Mouse (Mus musculus): ENCODE results near the gene Irgm2.
"Not testable (repeated sequence)": the region's sequence is repeated elsewhere in the genome, so short reads cannot be mapped to it uniquely, and the experiment has no call there.

The Irgm2 gene

GRCm38 (mm10) chr11:58213673-58214342 lies 14.4 kb downstream of the Irgm2 start:
- no peak for DNase-seq (ENCODE audit: low read depth, low spot score)

- no peak for DNase-seq (ENCODE audit: low read depth, low spot score)
These were observed 15.1 kb downstream of the Irgm2 start for GRCm38 (mm10) chr11:58214391-58215048.

GRCm38 (mm10) chr11:58215049-58215430 lies 15.6 kb downstream of the Irgm2 start:
- DNase-seq (ENCODE audit: low read depth, low spot score), result not testable (repeated sequence)

- no peak for DNase-seq (ENCODE audit: low read depth, low spot score)
These were observed 16.4 kb downstream of the Irgm2 start for GRCm38 (mm10) chr11:58215814-58216213.

GRCm38 (mm10) chr11:58216823-58217222 lies 17.4 kb downstream of the Irgm2 start:
- no peak for DNase-seq (ENCODE audit: low read depth, low spot score)

GRCm38 (mm10) chr11:58223751-58224150 lies 24.3 kb downstream of the Irgm2 start:
- no peak for DNase-seq (ENCODE audit: low read depth, low spot score)

- no peak for DNase-seq (ENCODE audit: low read depth, low spot score)
These were observed 24.9 kb downstream of the Irgm2 start for GRCm38 (mm10) chr11:58224313-58224712.

- DNase-seq (ENCODE audit: low read depth, low spot score), result not testable (repeated sequence)
These were observed 25.5 kb downstream of the Irgm2 start for GRCm38 (mm10) chr11:58224872-58225271.

- DNase-seq (ENCODE audit: low read depth, low spot score), result peak; percentile 45
These were observed 26.2 kb downstream of the Irgm2 start for GRCm38 (mm10) chr11:58225655-58226054.

GRCm38 (mm10) chr11:58226425-58226824 lies 27.0 kb downstream of the Irgm2 start:
- DNase-seq (ENCODE audit: low read depth, low spot score), result no peak

- not testable (repeated sequence) for DNase-seq (ENCODE audit: low read depth, low spot score)
These were observed 28.6 kb downstream of the Irgm2 start for GRCm38 (mm10) chr11:58228021-58228420.

GRCm38 (mm10) chr11:58230396-58230910 lies 31.0 kb downstream of the Irgm2 start:
- DNase-seq (ENCODE audit: low read depth, low spot score), result no peak

- no peak for DNase-seq (ENCODE audit: low read depth, low spot score)
These were observed 31.7 kb downstream of the Irgm2 start for GRCm38 (mm10) chr11:58231156-58231555.

GRCm38 (mm10) chr11:58234551-58234950 lies 35.1 kb downstream of the Irgm2 start:
- not testable (repeated sequence) for DNase-seq (ENCODE audit: low read depth, low spot score)

GRCm38 (mm10) chr11:58235152-58235551 lies 35.7 kb downstream of the Irgm2 start:
- DNase-seq (ENCODE audit: low read depth, low spot score), result no peak

- no peak for DNase-seq (ENCODE audit: low read depth, low spot score)
These were observed 39.7 kb downstream of the Irgm2 start for GRCm38 (mm10) chr11:58238840-58239791.

- no peak for DNase-seq (ENCODE audit: low read depth, low spot score)
These were observed 47.9 kb downstream of the Irgm2 start for GRCm38 (mm10) chr11:58247294-58247693.

GRCm38 (mm10) chr11:58249203-58249981 lies 50.0 kb downstream of the Irgm2 start:
- no peak for DNase-seq (ENCODE audit: low read depth, low spot score)

- DNase-seq (ENCODE audit: low read depth, low spot score), result no peak
These were observed 51.1 kb downstream of the Irgm2 start for GRCm38 (mm10) chr11:58250550-58250949.

GRCm38 (mm10) chr11:58254411-58254810 lies 55.0 kb downstream of the Irgm2 start:
- no peak for DNase-seq (ENCODE audit: low read depth, low spot score)

- no peak for DNase-seq (ENCODE audit: low read depth, low spot score)
These were observed 58.4 kb downstream of the Irgm2 start for GRCm38 (mm10) chr11:58257816-58258215.
